Mouse (Mus musculus): ENCODE measurements around the gene Cnbp.

- TF ChIP-seq CTCF (IDR thresholded peaks at IDR 0.05): no peak
- no peak for TF ChIP-seq EP300 (IDR thresholded peaks at IDR 0.05; ENCODE audit: insufficient read depth, low read depth, low read length)
These were observed 40.6 kb downstream of the Cnbp start for GRCm38 (mm10) chr6:87810311-87810710.
